Mouse (Mus musculus) midbrain, embryonic 14.5 days (tissue): Measurements from ENCODE around the gene Arhgef38. TPM values are rescaled to one million over a fixed set of nuclear protein-coding genes. Genes with fewer than 3 reads are reported as not detected.

Experiments
- ATAC-seq: fragments of 200-750 bp; cut with Nextera tagmentation; 2 replicates; pipeline ENCODE4 v1.8.0; 2017; ENCODE audit warnings: moderate number of reproducible peaks, moderate library complexity; ENCODE audit not compliant: low FRiP score, low TSS enrichment
- DNase-seq: peaks from one replicate; pipeline ENCODE4 v3.0.0-alpha.2; 2015
- H3K27ac ChIP-seq: fragments of 300-500 bp; sonication (generic); replicated peaks from 2 replicates; pipeline ENCODE4 v1.5.1; 2014; ENCODE audit warnings: mild to moderate bottlenecking, low read depth, low read length, moderate library complexity
- H3K27me3 ChIP-seq: fragments of 300-500 bp; sonication (generic); 2 replicates; pipeline ENCODE4 v1.6.1; 2014; ENCODE audit warnings: low read length, control low read depth, mixed read lengths; ENCODE audit not compliant: control insufficient read depth, insufficient read depth
- H3K36me3 ChIP-seq: fragments of 300-500 bp; sonication (generic); 2 replicates; pipeline ENCODE4 v1.6.1; 2014; ENCODE audit warnings: low read length, control low read depth; ENCODE audit not compliant: control insufficient read depth, insufficient read depth
- H3K4me1 ChIP-seq: fragments of 300-500 bp; sonication (generic); 2 replicates; pipeline ENCODE4 v1.6.1; 2014; ENCODE audit warnings: mild to moderate bottlenecking, antibody characterized with exemption, low read length, control low read depth; ENCODE audit not compliant: control insufficient read depth, insufficient read depth
- H3K4me2 ChIP-seq: fragments of 300-500 bp; sonication (generic); 2 replicates; pipeline ENCODE4 v1.6.1; 2014; ENCODE audit warnings: mild to moderate bottlenecking, low read length, moderate library complexity
- H3K4me3 ChIP-seq: fragments of 300-500 bp; sonication (generic); replicated peaks from 2 replicates; pipeline ENCODE4 v1.5.1; 2014; ENCODE audit warnings: low read depth, low read length
- H3K9ac ChIP-seq: fragments of 300-500 bp; sonication (generic); replicated peaks from 2 replicates; pipeline ENCODE4 v1.6.1; 2014; ENCODE audit warnings: mild to moderate bottlenecking, low read length, moderate library complexity
- H3K9me3 ChIP-seq: fragments of 300-500 bp; sonication (generic); 2 replicates; pipeline ENCODE4 v1.6.1; 2016; ENCODE audit warnings: low read length, control low read depth, mixed read lengths; ENCODE audit not compliant: control insufficient read depth
- WGBS: fragments of 180-500 bp; shearing (Covaris S2); extraction: QIAGEN DNeasy Blood & Tissue Kit; methylation state at CpG from one replicate; pipeline ENCODE4 v1.1.7; 2014; 5-methylcytosine and 5-hydroxymethylcytosine counted together
- polyA plus RNA-seq: library from polyadenylated mRNA; unstranded; fragments of >200 nt; fragmentation: Nextera tagmentation; extraction: Ambion mirVana; gene quantifications from 2 replicates; pipeline ENCODE4 v1.2.1, GENCODE M21; 2014

Gene Arhgef38
- polyA plus RNA-seq: 0.09 and 0.16 TPM in 2 replicates

- ATAC-seq (0 out of 2 replicates have a peak, but pooled peaks have one; percentile 18), DNase-seq (no peak)
- WGBS: 62% methylated on average over 11 of the region's 12 CpGs
- Histone ChIP-seq H3K27me3 (no peaks in the 10 kb centered on the region), H3K27ac (no peak within 1 kb of the TSS), H3K9ac (no peak within 1 kb of the TSS), H3K4me2 (no peak within 1 kb of the TSS), H3K4me1 (no peaks in the 10 kb centered on the region), H3K36me3 (no peaks in the 10 kb centered on the region), H3K9me3 (no peaks in the 10 kb centered on the region), H3K4me3 (no peak within 1 kb of the TSS)
These were observed at the start of gene Arhgef38 for GRCm38 (mm10) chr3:133234821-133235295. TSS of gene Arhgef38 (minus strand) at chr3:133234949.

- H3K27me3 ChIP-seq: no peaks in the 10 kb centered on the region
- H3K4me2 ChIP-seq: no peak overlapping the region
- H3K27ac ChIP-seq: no peak overlapping the region
- H3K36me3 ChIP-seq: no peaks in the 10 kb centered on the region
- H3K4me1 ChIP-seq: no peaks in the 10 kb centered on the region
- no peaks in the 10 kb centered on the region for H3K9me3 ChIP-seq
- no peak overlapping the region for H3K9ac ChIP-seq
- ATAC-seq (no peak), DNase-seq (peak; percentile 87)
- WGBS: 20% methylated on average over 3 of the region's 3 CpGs
- H3K4me3 ChIP-seq: no peak overlapping the region
These were observed 37.1 kb upstream of the Arhgef38 start for GRCm38 (mm10) chr3:133271887-133272286.

GRCm38 (mm10) chr3:133258860-133259259 is 24.1 kb upstream of the Arhgef38 start:
- no peak overlapping the region for H3K4me3 ChIP-seq
- H3K9me3 ChIP-seq: no peaks in the 10 kb centered on the region
- no peak overlapping the region for H3K4me2 ChIP-seq
- H3K27ac ChIP-seq: no peak overlapping the region
- no peaks in the 10 kb centered on the region for H3K4me1 ChIP-seq
- no peak overlapping the region for H3K9ac ChIP-seq
- 93% methylated on average over 2 of the region's 2 CpGs for WGBS
- DNase-seq (no peak), ATAC-seq (0 out of 2 replicates have a peak, but pooled peaks have one; percentile 3)
- H3K36me3 ChIP-seq: no peaks in the 10 kb centered on the region
- no peaks in the 10 kb centered on the region for H3K27me3 ChIP-seq

GRCm38 (mm10) chr3:133255842-133256241 is 21.1 kb upstream of the Arhgef38 start:
- ATAC-seq: no peak
- Histone ChIP-seq H3K36me3 (no peaks in the 10 kb centered on the region), H3K27me3 (no peaks in the 10 kb centered on the region), H3K9me3 (no peaks in the 10 kb centered on the region), H3K4me3 (no peak overlapping the region), H3K9ac (no peak overlapping the region), H3K27ac (no peak overlapping the region), H3K4me2 (no peak overlapping the region), H3K4me1 (no peaks in the 10 kb centered on the region)
- 73% methylated on average over 4 of the region's 4 CpGs for WGBS
- no peak for DNase-seq

- 0 out of 2 replicates have a peak, but pooled peaks cover 3% of the 10 kb centered on the region for H3K4me1 ChIP-seq
- 40% methylated on average over 9 of the region's 9 CpGs for WGBS
- no peaks in the 10 kb centered on the region for H3K36me3 ChIP-seq
- H3K4me3 ChIP-seq: no peak overlapping the region
- ATAC-seq (peak; percentile 70), DNase-seq (peak; percentile 89)
- H3K27me3 ChIP-seq: no peaks in the 10 kb centered on the region
- H3K9me3 ChIP-seq: no peaks in the 10 kb centered on the region
- peak overlapping the region; percentile 62 for H3K27ac ChIP-seq
- H3K4me2 ChIP-seq: no peak overlapping the region
- no peak overlapping the region for H3K9ac ChIP-seq
These were observed 9.3 kb upstream of the Arhgef38 start for GRCm38 (mm10) chr3:133244027-133244426.

- Histone ChIP-seq H3K36me3 (no peaks in the 10 kb centered on the region), H3K4me2 (no peak overlapping the region), H3K27ac (no peak overlapping the region), H3K4me3 (no peak overlapping the region), H3K4me1 (0 out of 2 replicates have a peak, but pooled peaks cover 3% of the 10 kb centered on the region), H3K27me3 (no peaks in the 10 kb centered on the region), H3K9me3 (no peaks in the 10 kb centered on the region), H3K9ac (no peak overlapping the region)
- ATAC-seq (no peak), DNase-seq (no peak)
- 84% methylated on average over 1 of the region's 1 CpGs for WGBS
These were observed 7.2 kb upstream of the Arhgef38 start for GRCm38 (mm10) chr3:133241916-133242315.

- Histone ChIP-seq H3K27me3 (no peaks in the 10 kb centered on the region), H3K4me3 (no peak overlapping the region), H3K9me3 (no peaks in the 10 kb centered on the region), H3K36me3 (no peaks in the 10 kb centered on the region), H3K4me2 (no peak overlapping the region), H3K9ac (no peak overlapping the region), H3K4me1 (no peaks in the 10 kb centered on the region), H3K27ac (no peak overlapping the region)
- no peak for DNase-seq
- ATAC-seq: no peak
- WGBS: 66% methylated on average over 9 of the region's 9 CpGs
These were observed 756 bp downstream of the Arhgef38 start for GRCm38 (mm10) chr3:133233993-133234392.

- no peaks in the 10 kb centered on the region for H3K4me1 ChIP-seq
- H3K4me2 ChIP-seq: no peak overlapping the region
- DNase-seq: no peak
- no peaks in the 10 kb centered on the region for H3K9me3 ChIP-seq
- ATAC-seq: no peak
- H3K27me3 ChIP-seq: no peaks in the 10 kb centered on the region
- H3K9ac ChIP-seq: no peak overlapping the region
- H3K27ac ChIP-seq: no peak overlapping the region
- no peaks in the 10 kb centered on the region for H3K36me3 ChIP-seq
- no peak overlapping the region for H3K4me3 ChIP-seq
- 85% methylated on average over 2 of the region's 2 CpGs for WGBS
These were observed 4.3 kb downstream of the Arhgef38 start for GRCm38 (mm10) chr3:133230427-133230826.

GRCm38 (mm10) chr3:133229594-133229993 is 5.2 kb downstream of the Arhgef38 start:
- no peak for DNase-seq
- Histone ChIP-seq H3K9ac (no peak overlapping the region), H3K9me3 (no peaks in the 10 kb centered on the region), H3K4me2 (no peak overlapping the region), H3K27ac (no peak overlapping the region), H3K36me3 (no peaks in the 10 kb centered on the region), H3K27me3 (no peaks in the 10 kb centered on the region), H3K4me1 (no peaks in the 10 kb centered on the region), H3K4me3 (no peak overlapping the region)
- no peak for ATAC-seq
